Mouse (Mus musculus): Measurements from ENCODE around the gene Rdh13.

DNA sequence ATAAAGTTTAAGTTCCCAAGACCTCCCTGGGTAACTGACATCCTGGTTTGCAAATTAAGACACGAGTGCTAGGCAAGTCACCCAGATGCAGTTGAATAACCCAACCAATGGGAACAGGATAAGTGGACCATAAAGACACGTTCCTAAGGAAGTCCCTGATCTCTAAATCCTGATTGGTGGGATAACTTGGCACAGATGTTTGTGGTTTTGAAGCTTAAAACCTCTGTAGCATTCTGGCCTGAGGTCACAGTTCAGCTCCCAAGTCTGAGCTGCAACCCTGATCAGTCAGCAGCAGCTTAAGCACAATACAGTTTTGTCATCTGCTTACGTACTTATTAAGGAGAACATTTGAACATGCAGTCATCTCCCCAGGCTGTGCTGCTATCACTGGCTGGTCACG is 25.2 kb downstream of the Rdh13 start:
- TF ChIP-seq GATA1 (IDR thresholded peaks at IDR 0.05; ENCODE audit: borderline replicate concordance, low read length) (no peak), FLI1 (IDR thresholded peaks at IDR 0.05; ENCODE audit: low read length) (no peak)

All from megakaryocyte, embryonic 14.5 days (primary cell).